Mouse (Mus musculus) CD4-positive, CD25-positive, alpha-beta regulatory T cell, adult 2 months (primary cell): Measurements from ENCODE around the gene Rnf167.
A peak's percentile ranks its signal among the peaks of the same experiment; 100 is the strongest.

Source experiments
- DNase-seq: peaks from one replicate; pipeline ENCODE4 v3.0.0-alpha.2; 2012; ENCODE audit warnings: low read depth, low spot score

The Rnf167 gene

GRCm38 (mm10) chr11:70646691-70647650, at the start of gene Rnf167, which contains the start of gene Slc25a11:
Gene Rnf167 (plus strand): TSS chr11:70647235.
Gene Slc25a11 (minus strand): TSS chr11:70647479.
- DNase-seq = peak; percentile 98

DNA sequence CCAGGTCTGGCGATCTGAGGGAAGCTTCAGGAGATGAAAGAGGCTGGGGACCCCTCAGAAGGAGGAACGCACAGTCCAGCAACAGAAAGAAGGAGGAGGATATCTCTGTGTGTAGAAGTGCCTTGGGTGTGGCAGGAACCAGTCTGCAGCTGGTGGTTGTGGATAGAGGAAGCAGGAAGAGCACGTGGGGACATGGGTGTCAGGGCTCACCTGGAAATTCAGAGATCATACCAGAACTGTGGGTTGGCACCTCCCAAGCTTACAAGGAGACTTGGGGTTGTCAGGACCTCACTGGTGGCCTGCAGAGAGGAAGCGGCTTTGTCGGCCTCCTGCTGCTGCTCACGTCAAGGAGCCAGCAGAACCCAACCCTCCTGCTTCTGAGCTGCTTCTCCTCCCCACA, 49.7 kb upstream of the Rnf167 start:
- peak; percentile 36 for DNase-seq

- no peak for DNase-seq
Measured at GRCm38 (mm10) chr11:70598451-70598953, 48.5 kb upstream of the Rnf167 start.

GRCm38 (mm10) chr11:70605024-70605566, 41.9 kb upstream of the Rnf167 start:
- DNase-seq = peak; percentile 88

DNA sequence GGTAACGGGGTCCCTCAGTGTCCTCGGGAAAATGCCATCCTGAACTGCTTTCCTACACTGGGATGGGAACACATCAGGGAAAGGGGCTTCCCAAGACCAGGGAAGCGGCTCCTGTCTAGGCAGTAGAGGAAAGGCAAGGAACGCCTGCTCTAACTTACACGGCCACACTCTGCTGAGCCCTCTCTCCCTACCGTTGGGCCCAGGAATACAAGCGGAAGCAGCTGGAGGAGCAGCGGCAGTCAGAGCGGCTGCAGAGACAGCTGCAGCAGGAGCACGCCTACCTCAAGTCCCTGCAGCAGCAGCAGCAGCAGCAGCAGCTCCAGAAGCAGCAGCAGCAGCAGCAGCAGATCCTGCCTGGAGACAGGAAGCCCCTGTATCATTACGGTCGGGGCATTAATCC, 40.3 kb upstream of the Rnf167 start:
- DNase-seq = no peak

- DNase-seq = no peak
Measured at GRCm38 (mm10) chr11:70607611-70608010, 39.4 kb upstream of the Rnf167 start.

- peak; percentile 58 for DNase-seq
Measured at GRCm38 (mm10) chr11:70608381-70609066, 38.5 kb upstream of the Rnf167 start.

- DNase-seq = no peak
Measured at GRCm38 (mm10) chr11:70610752-70611151, 36.3 kb upstream of the Rnf167 start.

DNA sequence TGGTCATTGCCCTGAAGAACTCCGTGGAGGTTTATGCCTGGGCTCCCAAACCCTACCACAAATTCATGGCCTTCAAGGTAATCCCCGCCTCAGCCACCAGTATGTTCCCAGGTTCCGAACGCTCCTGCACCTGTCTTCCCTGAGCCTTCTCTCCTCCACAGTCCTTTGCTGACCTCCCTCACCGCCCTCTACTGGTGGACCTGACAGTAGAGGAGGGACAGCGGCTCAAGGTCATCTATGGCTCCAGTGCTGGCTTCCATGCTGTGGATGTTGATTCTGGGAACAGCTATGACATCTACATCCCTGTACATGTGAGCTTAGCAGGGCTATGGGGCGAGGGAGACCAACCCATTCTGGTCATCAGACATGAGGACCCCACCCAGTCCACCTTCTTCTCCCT, 34.5 kb upstream of the Rnf167 start:
- DNase-seq = no peak

DNA sequence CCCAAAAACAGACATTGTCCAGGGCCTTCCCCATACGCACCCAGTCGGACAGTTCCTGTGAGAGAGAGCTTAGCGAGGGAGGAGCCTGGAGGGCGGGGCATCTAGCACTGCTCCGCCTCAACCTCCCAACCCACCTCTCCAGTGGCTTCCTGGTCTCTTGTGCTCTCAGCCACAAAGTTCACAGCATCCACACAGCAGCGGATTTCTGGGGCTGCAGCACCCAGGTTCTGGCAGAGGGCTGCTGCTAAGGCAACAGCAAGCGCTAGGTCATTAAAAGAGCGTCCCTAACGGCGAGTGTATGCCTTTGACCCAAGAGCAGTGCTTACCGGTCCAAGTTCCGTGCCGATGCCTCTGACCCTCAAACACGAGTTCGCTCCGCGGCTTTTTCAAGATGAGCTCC, 32.0 kb upstream of the Rnf167 start:
- peak; percentile 90 for DNase-seq

DNA sequence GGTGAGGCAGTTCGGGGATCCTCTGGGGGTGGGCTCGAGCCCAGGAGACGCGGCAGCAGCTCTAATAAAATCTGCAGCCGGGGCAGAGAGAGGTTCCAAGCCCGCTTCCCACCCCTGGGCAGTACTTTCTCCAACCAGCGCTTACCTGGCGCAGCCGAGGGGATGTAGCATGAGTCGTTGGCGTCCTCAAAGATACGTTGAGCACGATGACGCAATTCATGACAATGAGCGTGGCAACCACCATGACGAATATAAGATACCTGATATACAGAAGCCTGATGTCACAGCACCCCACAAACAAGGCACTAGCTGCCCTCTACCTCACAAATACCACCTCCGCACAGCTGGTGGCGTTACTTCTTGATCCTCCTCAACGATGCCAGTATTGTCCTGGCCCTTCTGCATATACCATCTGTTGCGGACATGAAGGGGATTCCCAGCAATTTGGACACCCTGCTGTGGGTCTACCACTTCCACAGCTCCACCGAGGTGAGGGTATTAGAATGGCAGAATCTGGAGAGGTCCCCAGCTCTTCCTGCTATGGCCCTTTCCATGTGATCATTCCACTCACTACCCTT, 31.4 kb upstream of the Rnf167 start, which contains the start of gene 4930544D05Rik:
Gene 4930544D05Rik, plus strand, starts transcription at position 333 of the 578 bp plus-strand sequence.
- DNase-seq = peak; percentile 85

DNA sequence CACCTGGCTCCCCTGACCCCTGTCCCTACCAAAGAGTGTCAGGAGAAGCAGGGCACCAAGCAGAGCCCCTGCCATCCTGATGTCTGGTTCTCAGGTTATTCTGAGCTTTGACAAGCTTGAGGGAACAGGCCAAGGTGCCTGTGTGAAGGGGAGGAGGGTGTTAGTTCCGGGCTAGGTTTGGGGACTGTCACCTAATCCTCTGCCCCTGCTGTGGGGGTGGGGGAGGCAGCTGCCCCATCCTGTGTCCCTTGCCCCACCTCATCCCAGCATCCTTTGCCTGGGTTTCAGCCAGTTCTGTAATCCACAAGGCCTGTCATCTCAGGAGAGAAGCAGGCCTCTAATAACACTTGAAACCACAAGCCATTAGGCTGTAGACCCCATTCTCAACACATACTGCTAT, 27.9 kb upstream of the Rnf167 start, which contains the start of gene Chrne:
Gene Chrne, minus strand, starts transcription at position 116 of the 400 bp plus-strand sequence.
- DNase-seq = no peak

- DNase-seq = peak; percentile 70
Measured at GRCm38 (mm10) chr11:70621972-70622814, 24.8 kb upstream of the Rnf167 start.

- no peak for DNase-seq
Measured at GRCm38 (mm10) chr11:70623053-70623742, 23.8 kb upstream of the Rnf167 start.

DNA sequence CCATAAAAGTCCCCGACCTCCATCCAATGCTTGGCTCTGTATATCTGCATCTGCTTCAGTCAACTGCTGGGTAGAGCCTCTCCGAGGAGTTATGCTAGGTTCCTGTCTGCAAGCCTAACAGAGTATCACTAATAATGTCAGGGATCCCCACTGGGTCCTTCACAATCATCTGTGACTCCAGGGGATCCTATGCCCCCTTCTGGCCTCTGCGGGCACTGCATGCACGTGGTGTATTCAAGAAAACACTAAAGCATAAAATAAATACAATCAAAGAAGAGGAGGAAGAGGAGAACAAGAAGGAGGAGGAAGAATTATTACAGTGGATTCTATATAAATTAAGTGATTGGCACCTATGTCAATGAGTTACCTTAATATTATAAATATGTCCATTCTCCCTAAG, 21.6 kb upstream of the Rnf167 start:
- peak; percentile 81 for DNase-seq

GRCm38 (mm10) chr11:70626877-70627276, 20.2 kb upstream of the Rnf167 start:
- DNase-seq = no peak

DNA sequence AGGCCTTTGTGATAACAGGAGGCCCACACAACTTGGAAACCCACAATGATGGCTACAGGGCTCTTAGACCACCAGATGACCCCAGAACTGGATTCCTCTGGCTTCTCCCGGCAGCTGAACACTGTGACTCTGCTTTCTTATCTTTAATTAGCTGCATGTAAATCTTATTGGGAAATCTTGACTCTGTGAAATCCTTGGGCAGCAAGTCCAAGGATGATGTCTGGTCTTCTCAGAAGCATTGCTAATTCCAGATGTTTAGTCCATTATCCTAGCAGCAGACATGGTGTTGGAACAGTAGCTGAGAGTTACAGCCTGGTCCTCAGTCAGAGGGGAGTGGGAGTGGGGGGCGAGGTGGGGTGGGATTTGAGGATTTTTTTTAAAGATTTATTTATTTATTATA, 18.6 kb upstream of the Rnf167 start:
- no peak for DNase-seq

DNA sequence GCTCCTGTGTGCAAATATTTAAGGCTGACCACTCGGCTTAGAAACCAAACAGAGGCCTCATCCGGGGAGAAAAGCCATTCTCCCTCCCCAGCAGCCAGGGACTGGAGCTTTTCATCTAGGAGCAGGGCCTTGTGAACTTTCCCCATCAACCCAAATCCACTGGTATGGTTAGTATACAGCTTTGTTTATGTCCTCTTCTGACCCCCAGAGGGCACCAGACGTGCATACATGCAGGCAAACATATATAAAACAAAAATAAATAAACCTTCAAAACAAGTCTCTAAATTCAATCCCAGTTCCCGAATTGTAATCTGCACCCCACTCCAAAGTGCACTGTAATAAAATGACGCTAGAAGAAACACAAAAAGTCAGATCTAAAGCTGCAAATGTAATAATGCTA, 17.5 kb upstream of the Rnf167 start:
- peak; percentile 83 for DNase-seq

- DNase-seq = no peak
Measured at GRCm38 (mm10) chr11:70630129-70630528, 16.9 kb upstream of the Rnf167 start.

- DNase-seq = no peak
Measured at GRCm38 (mm10) chr11:70635601-70636000, 11.4 kb upstream of the Rnf167 start.
